Mouse (Mus musculus) frontal cortex, postnatal 25 days (tissue): ENCODE measurements around the gene Senp3.

ENCODE experiments used
- DNase-seq, 2 experiments: peaks; one replicate each; pipeline ENCODE4 v3.0.0; 2022; ENCODE audit warnings: low spot score in 2 of 2

Gene Senp3

DNA sequence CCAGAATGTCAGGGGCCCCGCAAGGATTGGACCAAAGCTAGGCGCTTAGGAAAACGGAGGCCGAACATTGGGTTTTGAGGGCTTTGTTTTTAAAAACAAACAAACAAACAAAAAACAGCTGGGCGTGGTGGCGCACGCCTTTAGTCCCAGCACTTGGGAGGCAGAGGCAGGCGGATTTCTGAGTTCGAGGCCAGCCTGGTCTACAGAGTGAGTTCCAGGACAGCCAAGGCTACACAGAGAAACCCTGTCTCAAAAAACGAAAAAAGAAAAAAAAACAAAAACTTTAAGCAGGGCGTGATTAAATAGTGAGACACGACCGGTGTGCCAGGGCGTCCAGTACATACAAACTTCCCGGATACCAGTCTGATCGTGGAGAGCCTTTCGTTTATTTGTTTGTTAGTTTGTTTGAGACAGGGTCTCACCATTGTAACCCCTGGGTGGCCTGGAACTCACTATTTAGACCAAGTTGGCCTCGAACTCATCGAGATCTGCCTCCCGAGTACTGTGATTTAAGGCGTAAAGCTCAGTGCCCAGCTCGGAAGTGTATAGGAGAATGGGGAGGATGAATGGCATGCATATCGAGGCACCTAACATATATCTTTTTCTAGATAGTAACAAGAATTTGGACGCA, 440 bp upstream of the Senp3 start:
- no peak for DNase-seq

DNA sequence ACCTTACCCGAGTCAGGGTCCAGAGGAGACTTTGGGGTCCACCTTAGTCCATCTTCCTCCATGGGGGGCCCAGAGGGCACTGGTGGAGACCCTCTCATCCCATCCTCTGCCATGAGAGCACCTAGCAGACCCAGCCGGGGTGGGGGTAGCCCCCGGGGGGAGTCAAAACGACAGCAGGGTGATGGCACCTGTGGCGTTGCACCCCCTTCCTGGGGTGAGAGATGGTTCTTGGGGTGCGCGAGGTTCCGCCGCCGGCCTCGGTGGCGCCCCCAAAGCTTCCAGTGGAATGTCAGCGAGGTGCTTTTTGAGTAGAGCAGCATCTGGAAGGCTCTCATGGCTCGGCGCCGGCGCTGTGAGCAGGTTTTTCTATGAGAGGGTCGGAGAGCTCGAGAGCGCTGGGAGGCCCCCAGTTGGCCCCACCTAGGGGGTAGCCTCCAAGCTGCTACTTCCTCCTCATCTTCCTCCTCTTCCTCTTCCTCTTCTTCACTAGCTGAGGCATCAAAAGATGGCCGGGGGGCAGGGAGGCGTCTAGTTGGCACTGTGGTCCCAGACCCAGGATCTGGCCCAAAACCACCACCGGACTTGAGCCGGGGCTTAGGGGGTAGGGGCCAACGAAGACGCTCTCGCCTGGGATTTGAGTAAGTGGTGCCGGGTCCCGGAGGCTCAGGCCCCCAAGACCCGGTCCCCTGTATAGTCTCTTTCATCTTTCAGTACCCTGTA, 1.6 kb downstream of the Senp3 start:
- DNase-seq, result no peak

DNA sequence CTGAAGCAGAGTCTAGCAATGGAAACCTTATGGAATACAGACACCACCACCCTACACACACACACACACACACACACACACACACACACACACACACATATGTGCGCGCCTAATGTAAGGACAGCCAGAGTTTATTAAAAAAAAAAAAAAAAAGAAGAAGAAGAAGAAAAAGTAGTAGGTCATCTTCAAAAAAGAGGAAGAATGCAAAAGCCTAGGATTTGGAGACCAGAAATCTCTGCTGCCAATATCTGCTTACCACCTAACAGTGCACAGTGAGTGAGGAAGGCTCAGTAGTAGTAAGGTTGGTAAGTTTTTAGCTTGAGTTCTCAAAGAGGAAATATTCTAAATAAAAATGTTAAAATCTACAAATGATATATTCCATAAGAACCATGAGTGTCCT, 2.7 kb downstream of the Senp3 start:
- no peak for DNase-seq

DNA sequence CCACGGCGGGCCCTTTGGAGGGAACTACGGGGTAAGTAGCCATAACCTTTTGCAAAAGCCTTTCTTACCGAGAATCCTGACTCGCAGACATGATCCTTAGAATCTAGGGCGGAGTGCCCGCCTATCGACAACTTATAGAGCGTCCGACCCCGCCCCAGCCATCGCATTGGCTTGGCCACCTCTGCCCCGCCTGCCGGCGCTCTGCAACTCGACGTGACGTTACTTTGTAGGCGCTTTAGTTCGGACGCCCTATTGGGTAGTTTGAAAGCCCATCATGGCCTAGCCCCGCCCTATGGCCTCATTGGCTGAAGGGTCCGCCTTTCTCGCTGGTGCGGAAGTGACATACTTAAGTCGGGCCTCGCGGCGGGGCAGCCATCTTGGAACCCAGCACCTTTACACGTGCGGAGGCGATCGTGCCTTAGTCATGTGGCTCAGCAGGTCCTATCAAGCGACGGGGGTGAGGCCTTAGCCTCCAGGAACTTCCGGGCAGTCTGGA, 9.6 kb downstream of the Senp3 start, which contains the start of gene Eif4a1:
Gene Eif4a1, minus strand, starts transcription at position 213 of the 496 bp plus-strand sequence.
- peak; percentile 100 for DNase-seq

DNA sequence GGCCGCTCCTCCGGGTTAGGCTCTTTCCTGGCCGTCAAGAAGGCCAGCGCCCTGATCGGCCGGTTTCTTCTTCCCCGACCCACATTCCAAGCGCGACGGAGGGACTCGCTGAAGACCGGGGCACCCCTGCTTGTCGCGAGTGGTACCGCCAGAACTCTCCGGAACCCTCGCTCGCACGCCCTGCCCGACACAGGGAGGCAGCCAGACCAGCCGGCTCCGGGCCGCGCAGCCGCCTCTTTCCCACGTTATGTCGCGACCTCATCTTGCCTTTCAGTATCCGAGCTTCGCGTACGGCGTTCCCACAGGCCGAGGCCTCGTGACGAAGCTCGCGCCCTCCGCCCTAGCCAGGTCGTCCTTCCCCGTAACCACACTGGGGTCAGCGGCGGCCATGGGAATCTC, 10.2 kb downstream of the Senp3 start:
- no peak for DNase-seq

DNA sequence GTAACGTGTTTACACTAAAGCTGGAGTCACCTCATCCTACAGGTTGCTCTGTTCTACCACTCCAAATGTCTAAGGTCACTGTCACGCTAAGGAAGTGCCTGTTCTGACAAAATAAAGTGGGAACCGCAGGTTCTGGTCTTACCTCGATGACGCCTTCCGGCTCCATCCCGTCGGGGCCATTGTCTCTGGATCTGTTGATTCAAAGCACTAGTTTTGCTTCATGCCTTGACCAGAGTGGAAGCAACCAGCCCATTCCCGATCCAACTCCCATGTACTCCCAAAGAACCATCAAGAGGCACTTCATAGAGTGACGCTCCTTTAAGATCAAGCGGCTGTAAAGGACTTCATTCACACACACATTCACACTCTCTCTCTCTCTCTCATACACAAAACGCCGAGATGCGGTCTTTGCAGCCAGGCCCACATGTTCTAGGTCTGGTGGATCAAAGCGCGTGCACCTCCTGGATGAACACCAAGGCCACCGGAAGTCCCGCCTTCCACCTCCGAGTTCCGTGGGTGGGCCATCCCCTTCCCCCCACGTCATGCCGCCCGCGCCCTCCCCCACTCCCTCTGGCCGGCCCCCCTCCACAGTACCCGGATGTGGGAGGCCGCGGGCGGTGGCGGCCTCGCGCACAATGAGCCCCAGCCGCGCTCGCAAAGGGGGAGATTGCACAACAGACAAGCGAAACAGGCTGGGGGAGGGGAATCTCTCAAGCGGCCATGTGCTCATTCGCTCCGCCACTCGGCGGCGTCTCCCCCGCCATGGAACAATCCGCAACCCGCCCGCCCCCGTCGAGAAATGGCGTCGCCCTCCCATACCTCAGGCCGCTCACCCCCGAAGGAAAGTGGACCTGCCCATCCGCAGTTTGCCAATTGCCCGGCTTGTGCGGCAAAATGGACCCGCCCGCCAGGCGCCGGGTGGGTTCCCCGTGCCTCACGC, 10.8 kb downstream of the Senp3 start:
- peak; percentile 74 to 79 for DNase-seq

DNA sequence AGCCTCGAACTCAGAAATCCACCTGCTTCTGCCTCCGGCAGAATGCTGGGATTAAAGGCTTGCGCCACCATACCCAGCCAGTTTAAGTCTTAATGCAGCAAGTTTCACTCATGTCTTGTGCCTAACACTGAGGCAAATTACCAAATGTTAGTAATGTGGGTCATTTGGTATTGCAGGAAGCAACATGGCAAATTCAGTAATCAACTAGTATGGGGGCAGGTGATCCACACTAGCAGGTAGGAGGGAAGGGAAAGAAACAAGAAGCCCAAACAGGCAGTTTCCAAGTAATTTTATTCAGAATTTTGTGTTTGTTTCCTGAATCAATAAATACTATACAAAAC, 15.2 kb downstream of the Senp3 start:
- DNase-seq, result no peak

DNA sequence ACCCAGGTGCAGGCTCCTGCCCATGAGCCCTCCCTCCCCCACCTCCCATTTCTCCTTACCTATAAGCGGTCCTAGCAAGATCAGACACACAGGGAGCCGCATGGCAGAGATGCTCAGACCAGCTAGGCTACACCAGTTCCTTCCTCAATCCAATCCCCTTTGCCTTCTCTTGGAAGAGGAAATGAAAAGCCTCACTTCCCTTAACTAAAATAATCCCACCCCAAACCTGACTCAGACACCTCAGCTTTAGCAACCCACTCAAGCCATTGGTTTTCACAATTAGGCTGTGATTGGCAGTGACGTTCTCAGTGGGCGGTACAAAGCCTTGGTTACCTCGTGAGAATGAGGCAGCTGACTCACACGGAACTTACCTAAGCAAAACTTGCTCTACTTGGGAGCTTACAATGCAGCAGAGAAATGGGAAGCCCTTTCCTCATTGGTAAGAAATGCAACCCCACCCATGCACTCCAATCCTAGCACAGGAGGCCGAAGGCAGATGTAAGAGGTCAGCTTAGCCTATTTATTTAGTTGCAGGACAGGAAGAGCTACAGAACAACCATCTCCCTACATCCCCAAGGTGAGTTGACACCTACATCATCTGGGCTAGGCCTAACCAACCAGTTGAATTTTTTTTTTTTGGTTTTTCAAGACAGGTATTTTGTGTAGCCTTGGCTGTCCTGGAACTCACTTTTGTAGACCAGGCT, 15.8 kb downstream of the Senp3 start, which contains the start of gene Cd68:
Gene Cd68, minus strand, starts transcription at position 193 of the 704 bp plus-strand sequence.
- DNase-seq, result peak in 1 of 2 experiments; percentile 43

DNA sequence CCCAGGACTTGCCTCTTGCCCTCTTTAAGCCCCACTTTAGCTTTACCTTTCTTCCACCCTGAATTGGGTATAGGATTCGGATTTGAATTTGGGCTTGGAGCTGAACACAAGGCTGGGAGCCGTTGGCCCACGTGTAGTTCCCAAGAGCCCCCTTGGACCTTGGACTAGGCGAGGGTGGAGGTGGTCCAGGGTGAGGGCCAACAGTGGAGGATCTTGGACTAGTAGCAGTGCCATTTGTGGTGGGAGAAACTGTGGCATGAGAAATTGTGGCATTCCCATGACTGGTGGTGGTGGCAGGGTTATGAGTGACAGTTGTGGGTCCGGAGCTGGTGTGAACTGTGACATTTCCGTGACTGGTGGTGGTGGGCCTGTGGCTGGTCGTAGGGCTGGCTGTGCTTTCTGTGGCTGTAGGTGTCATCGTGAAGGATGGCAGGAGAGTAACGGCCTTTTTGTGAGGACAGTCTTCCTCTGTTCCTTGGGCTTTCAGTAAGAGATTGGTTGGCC, 16.4 kb downstream of the Senp3 start:
- DNase-seq, result no peak

DNA sequence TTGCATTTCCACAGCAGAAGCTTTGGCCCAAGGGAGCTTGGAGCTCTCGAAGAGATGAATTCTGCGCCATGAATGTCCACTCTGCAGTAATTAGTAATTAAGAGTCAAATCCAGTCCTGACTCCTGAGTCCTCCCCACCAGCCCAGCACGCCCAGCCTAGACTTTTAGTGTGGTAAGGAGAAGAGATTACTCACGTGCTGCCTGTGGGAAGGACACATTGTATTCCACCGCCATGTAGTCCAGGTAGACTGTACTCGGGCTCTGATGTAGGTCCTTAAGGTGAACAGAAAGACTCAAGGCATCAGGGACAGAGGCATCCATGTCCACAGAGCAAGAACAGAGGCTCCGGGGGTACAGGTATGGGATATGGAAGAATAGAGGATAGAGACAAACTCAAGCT, 17.0 kb downstream of the Senp3 start:
- no peak for DNase-seq

DNA sequence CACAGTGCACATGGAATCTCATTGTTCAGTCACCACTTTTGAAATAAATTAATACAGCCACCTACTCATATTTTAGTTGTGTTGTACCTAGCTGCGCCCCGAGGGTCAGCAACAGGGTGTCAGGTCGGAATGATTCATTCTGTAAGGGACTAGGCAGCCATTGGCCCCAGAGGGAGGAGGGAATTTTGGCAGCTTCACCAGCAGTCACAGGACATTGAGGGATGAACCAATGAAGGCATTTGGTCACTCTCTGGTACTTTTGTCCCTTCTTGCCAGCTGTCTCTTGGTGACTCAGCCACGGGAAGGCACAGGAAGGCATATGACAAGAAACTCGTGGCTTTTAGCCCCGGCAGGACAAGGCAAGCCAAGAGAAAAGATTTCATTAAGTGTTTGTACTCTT, 18.1 kb downstream of the Senp3 start:
- DNase-seq, result no peak

DNA sequence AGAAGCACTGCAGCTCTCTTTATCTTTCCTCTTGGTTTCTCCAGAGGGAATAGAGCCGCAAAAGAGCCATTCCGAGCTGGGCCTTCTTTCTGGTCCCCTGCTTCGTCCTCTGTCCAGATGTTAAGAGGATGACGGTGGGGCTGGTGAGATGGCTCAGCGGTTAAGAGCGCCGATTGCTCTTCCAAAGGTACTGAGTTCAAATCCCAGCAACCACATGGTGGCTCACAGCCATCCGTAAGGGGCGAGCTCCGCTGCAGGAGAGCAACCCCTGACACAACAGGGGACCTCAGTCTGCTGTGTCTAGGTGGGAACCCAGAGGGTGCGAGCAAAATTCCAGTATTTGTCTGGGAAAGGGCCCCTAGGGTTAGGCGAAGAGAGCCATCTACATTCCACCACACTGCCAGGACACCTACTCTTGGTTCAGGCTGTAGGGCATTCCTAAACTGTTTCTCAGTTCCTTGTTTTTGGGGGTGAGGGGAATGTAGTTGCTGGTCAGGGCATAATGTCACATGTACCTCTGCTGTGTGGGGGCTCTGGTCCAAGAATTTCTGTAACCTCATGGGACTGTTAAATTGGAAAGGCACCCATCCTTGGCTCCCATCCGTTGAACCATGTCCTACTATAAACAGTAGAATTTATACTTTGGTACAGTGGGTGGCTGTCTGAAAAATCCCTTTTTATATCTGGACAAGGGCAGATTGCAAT, 18.8 kb downstream of the Senp3 start:
- DNase-seq, result no peak

DNA sequence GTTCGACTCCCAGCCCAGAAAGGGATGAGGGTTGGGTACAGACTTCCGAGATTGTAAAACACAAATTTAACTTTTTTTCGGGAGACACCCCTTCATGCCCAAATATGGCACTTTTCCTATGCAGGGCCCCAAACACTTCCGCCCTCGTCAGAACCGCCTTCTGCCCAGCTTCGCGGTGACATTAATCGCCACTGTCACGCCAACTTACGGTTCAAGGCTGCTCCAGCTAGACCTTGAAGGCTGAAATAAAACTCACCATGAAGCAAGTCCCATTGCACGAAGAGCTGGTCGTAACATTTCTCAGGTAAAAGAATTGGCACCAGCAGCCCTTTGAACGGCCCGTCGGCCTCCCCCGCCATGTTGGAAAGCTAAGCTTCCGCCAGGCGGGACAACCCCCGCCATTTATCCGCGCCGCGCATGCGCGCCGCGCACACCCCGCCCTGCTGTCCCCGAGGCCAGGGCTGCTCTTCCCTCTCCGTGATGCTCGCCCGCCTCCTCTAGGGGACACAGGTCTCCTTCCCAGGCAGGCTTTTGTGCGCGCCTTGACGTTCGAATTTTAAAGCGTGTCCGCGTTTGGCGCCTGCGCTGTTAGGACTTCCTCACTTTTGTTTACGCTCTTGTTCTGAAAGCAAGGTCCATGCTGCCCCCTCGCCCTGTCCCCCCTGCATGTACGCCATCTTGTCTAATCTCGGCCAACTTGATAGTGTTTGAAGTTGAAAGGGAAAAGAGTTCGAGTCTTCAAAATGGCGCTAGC, 19.5 kb downstream of the Senp3 start, which contains the start of gene Mpdu1:
Gene Mpdu1, minus strand, starts transcription at position 430 of the 754 bp plus-strand sequence.
- peak; percentile 81 to 88 for DNase-seq

DNA sequence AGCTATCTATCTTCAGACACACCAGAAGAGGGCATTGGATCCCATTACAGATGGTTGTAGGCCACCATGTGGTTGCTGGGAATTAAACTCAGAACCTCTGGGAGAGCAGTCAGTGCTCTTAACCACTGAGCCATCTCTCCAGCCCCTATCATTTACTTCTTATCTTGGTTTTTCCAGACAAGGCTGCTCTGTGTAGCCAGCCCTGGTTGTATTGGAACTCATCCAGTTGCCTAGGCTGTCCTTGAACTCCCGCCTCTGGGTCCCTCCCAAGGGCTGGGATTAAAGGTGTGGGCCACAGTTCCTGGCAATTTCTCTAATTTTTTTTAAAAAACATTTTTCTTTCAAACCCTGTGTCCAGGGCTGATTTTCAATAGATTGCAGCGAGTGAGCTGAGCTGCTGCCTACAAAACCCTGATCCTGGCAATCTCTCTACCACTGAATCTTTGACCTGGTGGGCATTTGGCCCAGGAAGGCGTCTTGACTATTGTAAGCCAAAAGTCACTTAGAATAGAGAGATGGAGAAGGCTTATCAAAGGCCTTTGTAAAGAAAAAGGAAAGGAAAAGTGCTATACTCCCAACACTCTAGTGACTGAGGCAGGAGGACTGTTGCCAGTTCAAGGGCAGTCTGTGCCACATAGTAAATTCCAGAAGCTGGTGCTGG, 20.5 kb downstream of the Senp3 start:
- no peak for DNase-seq

DNA sequence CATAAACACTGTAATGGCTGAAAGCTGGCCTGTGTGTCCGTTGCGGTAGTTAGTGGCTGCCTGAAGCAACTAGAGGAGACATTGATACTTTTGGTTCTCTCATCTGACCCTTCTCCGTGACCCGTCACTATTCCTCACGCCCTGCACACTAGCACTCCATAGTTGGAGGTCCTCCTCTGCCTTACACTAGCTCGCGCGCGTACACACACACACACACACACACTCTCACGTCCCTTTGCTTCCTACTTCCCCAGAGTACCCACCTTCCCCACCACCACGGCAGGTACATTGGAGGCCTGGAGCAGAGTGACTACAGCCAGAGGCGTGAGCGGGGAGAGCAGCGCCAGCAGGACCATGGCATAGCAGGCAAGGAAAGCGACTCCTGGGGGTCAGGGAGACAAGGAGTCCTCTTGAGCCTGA, 24.4 kb downstream of the Senp3 start:
- no peak for DNase-seq

DNA sequence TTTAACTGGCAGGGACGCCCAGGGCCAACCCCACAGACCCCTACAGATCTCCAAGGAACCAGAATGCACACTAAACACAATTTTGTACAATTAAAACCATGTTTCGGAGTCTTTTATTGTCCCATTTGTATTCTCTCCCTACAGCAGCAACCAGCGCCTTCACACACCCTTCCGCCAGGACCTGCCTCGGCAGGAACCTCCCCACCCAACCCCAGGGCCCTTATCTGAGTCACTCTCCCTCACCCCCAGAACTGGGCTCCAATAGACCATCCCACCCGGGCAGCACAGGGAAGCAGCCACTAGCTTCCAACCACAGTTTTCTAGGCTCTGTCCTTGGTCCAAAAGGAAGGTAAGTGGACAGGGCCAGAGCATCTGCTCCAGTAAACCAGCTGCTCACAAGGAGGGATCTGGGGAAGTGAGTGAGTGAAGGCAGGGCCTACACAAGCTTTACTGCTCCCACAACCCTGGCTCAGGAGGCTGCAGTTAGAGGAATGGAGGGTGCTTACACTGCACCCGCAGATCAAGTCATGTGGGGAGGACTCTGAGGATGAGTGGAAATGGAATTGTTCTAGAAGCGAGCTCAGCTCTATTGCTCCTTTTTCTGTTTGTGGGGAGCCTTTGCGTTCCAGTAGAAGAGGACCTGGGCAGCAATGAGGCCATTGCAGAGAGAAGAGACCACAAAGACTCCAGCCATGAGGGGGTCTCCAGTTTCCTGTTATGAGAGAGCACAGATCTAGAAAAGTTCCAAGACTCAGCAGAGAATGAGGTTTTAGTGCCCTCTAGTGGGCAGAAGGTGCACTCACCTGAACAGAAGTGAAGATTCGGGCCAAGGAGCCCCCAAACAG, 25.0 kb downstream of the Senp3 start:
- DNase-seq, result no peak

DNA sequence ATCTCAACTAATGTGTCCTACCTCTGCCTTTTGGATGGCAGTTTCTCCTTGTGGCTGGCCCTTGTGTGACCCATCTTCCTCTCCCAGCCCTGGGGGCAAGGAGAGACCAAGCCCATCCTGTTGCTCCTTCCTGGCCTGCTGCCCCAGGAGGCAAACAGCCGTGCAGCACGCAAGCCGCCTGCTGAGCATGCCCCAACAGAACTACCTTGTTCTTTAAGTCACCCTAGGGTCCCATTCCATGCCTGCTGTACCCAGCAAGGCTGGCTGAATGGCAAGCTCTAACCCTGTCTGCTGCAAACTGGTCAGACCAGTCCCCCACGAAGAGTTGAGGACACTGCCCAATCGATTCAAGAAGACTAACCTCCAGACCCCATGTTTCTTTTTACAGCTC, 25.8 kb downstream of the Senp3 start:
- DNase-seq, result no peak

DNA sequence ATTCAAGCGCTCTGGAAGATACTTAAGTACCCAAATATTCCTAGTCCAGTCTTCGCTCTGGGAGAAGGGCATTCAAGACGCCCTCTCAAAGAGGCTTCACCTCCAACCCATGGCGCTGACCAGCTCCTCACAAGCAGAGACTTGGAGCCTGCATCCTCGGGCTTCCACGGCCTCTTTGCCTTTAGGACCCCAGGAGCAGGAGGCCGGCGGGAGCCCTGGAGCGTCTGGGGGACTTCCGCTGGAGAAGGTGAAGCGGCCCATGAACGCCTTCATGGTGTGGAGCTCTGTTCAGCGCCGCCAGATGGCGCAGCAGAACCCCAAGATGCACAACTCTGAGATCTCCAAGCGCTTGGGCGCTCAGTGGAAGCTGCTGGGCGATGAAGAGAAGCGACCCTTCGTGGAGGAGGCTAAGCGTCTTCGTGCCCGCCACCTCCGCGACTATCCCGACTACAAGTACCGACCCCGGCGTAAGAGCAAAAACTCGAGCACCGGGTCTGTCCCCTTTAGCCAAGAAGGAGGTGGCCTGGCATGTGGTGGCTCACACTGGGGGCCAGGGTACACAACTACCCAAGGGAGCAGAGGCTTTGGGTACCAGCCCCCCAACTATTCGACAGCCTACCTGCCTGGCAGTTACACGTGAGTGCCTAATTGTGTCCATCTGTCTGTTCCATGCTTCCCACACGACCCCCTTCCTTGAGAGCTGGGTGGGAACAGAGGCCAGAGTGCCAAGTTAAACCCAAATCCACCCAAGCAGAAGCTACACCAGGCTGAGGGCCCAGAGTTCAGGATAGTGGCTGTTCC, 26.4 kb downstream of the Senp3 start, which contains the start of gene Sox15:
Gene Sox15, plus strand, starts transcription at position 51 of the 801 bp plus-strand sequence.
- DNase-seq, result peak; percentile 61 to 63
